Mouse (Mus musculus) bone marrow, adult 2 months (tissue): ENCODE results near the gene Jmjd1c.

Experiments
- CTCF ChIP-seq: fragments of 200-500 bp; IDR thresholded peaks from 2 replicates; pipeline ENCODE4 v1.5.1; 2011; ENCODE audit warnings: low read length, control low read depth; ENCODE audit not compliant: control insufficient read depth, insufficient read depth
- POLR2A ChIP-seq: fragments of 200-500 bp; IDR thresholded peaks from 2 replicates; pipeline ENCODE4 v1.6.1; 2011; ENCODE audit warnings: low read depth, mild to moderate bottlenecking, control low read depth, low read length, borderline replicate concordance; ENCODE audit not compliant: control insufficient read depth

DNA sequence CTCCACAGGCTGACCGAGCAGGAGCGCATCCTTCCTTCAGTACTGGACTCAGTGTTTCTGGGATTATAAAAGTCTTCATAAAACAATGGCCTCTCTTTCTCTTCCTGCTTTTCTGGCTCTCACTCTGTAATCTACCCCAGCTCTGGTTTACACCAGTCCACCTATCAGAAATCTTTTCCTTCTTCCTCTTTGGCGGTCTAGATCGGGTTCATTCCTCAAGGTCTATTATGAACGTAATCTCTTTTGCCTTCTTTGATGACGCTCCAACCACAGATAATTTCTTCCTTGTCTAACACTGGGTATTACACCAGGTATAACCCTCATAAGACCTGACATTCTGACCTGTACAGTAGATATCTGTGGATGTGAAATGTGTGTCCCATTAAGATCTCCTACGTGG, 1.0 kb upstream of the Jmjd1c start:
- TF ChIP-seq CTCF (no peak), POLR2A (no peak)
